Mouse (Mus musculus) fibroblast of lung, adult 2 months (primary cell): ENCODE measurements around the gene Pgm2l1.

Experiments
- DNase-seq: peaks from one replicate; pipeline ENCODE4 v3.0.0-alpha.2; 2011; ENCODE audit warnings: low read depth

Gene Pgm2l1

GRCm38 (mm10) chr7:100227158-100227875, at the start of gene Pgm2l1:
Gene Pgm2l1, plus strand, starts transcription at chr7:100227394.
- DNase-seq: peak; percentile 65

GRCm38 (mm10) chr7:100178016-100178890, 48.9 kb upstream of the Pgm2l1 start:
- DNase-seq: no peak

GRCm38 (mm10) chr7:100178891-100179233, 48.3 kb upstream of the Pgm2l1 start:
- no peak for DNase-seq

- DNase-seq: no peak
These were observed 47.8 kb upstream of the Pgm2l1 start for GRCm38 (mm10) chr7:100179394-100179793.

GRCm38 (mm10) chr7:100179836-100180407, 47.3 kb upstream of the Pgm2l1 start:
- DNase-seq: no peak

GRCm38 (mm10) chr7:100181176-100181575, 46.0 kb upstream of the Pgm2l1 start:
- DNase-seq: no peak

- no peak for DNase-seq
These were observed 45.6 kb upstream of the Pgm2l1 start for GRCm38 (mm10) chr7:100181614-100182013.

- DNase-seq: no peak
These were observed 44.8 kb upstream of the Pgm2l1 start for GRCm38 (mm10) chr7:100182388-100182787.

GRCm38 (mm10) chr7:100187601-100188000, 39.6 kb upstream of the Pgm2l1 start:
- no peak for DNase-seq

- no peak for DNase-seq
These were observed 37.0 kb upstream of the Pgm2l1 start for GRCm38 (mm10) chr7:100190167-100190566.

- DNase-seq: no peak
These were observed 36.4 kb upstream of the Pgm2l1 start for GRCm38 (mm10) chr7:100190778-100191177.

- no peak for DNase-seq
These were observed 26.0 kb upstream of the Pgm2l1 start for GRCm38 (mm10) chr7:100201191-100201590.

- no peak for DNase-seq
These were observed 23.6 kb upstream of the Pgm2l1 start for GRCm38 (mm10) chr7:100203616-100204015.

GRCm38 (mm10) chr7:100204871-100205270, 22.3 kb upstream of the Pgm2l1 start:
- DNase-seq: no peak

GRCm38 (mm10) chr7:100206144-100206543, 21.1 kb upstream of the Pgm2l1 start:
- DNase-seq: no peak

- DNase-seq: no peak
These were observed 19.3 kb upstream of the Pgm2l1 start for GRCm38 (mm10) chr7:100207886-100208285.

- no peak for DNase-seq
These were observed 12.9 kb upstream of the Pgm2l1 start for GRCm38 (mm10) chr7:100214310-100214709.

- no peak for DNase-seq
These were observed 12.0 kb upstream of the Pgm2l1 start for GRCm38 (mm10) chr7:100215116-100215732.

GRCm38 (mm10) chr7:100215976-100216375, 11.2 kb upstream of the Pgm2l1 start:
- DNase-seq: no peak

GRCm38 (mm10) chr7:100216601-100217565, 10.3 kb upstream of the Pgm2l1 start:
- no peak for DNase-seq

- no peak for DNase-seq
These were observed 817 bp downstream of the Pgm2l1 start for GRCm38 (mm10) chr7:100227896-100228525.
